Mouse (Mus musculus) layer of hippocampus, adult 8-10 months (tissue): ENCODE measurements around the gene Golt1a. TPM values are rescaled to one million over a fixed set of nuclear protein-coding genes. Genes with fewer than 3 reads are reported as not detected.

Experiments used
- total RNA-seq, 4 experiments: library from RNA; stranded (reverse); gene quantifications; 2 replicates each; pipeline ENCODE4 v1.2.4; 2022

The Golt1a gene
- total RNA-seq, 4 experiments from 2014 or later = not detected

Other genes starting within 250 kb of the Golt1a start
- gene Ppp1r15b, start 178.7 kb upstream of the Golt1a start, total RNA-seq = 10 to 100 TPM; 39.6 to 47.7 (median 43.0) TPM
- gene Plekha6, start 145.6 kb upstream of the Golt1a start, total RNA-seq = 10 to 100 TPM; 61.6 to 69.8 (median 62.7) TPM
- gene Kiss1, start 12.1 kb downstream of the Golt1a start, total RNA-seq = not detected
- not detected for gene Ren1, start 40.7 kb downstream of the Golt1a start, total RNA-seq
- gene Etnk2, start 53.8 kb downstream of the Golt1a start, total RNA-seq = 1 to 10 TPM; 2.0 to 3.3 (median 2.5) TPM
- 10 to 100 TPM in 1 of 4 experiments, 1 to 10 TPM in 3; 9.3 to 13.7 (median 9.4) TPM for gene Sox13, start 114.6 kb downstream of the Golt1a start, total RNA-seq